Mouse (Mus musculus) splenic B cell, adult 2 months (primary cell): ENCODE results near the gene Crim1.

ENCODE experiments used
- DNase-seq: peaks from one replicate; pipeline ENCODE4 v3.0.0-alpha.2; 2011; ENCODE audit warnings: low read depth, low spot score
- H3K27me3 ChIP-seq: 2 replicates; pipeline ENCODE4 v1.6.1; 2012; ENCODE audit warnings: mild to moderate bottlenecking, low read length, moderate library complexity, mixed read lengths; ENCODE audit not compliant: control insufficient read depth, poor library complexity, insufficient read depth, severe bottlenecking
- H3K36me3 ChIP-seq: 2 replicates; pipeline ENCODE4 v1.6.1; 2012; ENCODE audit warnings: mild to moderate bottlenecking, low read length, moderate library complexity, mixed read lengths; ENCODE audit not compliant: control insufficient read depth, poor library complexity, insufficient read depth, severe bottlenecking

The Crim1 gene

DNA sequence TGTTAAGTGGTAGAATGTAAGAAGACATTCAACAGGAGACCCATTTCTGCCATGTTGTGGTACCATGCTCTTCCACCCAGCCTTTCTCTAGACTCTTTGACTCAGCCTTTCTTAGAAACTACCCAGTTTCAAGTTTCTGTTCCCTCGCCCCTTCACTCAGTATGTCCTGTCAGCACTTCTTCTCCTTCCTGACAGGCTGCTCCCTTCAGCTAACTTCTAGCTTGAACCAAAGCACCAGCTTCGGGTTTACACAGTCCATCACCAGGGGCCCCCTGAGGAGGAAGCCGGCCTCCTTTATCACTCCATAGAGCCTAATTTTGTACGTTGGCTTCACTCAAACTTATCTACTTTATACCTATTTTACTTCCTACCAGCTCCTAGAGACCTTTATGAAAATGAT lies 219.2 kb downstream of the Crim1 start:
- DNase-seq = no peak
- H3K27me3 ChIP-seq = no peaks in the 10 kb centered on the region
- H3K36me3 ChIP-seq = no peaks in the 10 kb centered on the region

DNA sequence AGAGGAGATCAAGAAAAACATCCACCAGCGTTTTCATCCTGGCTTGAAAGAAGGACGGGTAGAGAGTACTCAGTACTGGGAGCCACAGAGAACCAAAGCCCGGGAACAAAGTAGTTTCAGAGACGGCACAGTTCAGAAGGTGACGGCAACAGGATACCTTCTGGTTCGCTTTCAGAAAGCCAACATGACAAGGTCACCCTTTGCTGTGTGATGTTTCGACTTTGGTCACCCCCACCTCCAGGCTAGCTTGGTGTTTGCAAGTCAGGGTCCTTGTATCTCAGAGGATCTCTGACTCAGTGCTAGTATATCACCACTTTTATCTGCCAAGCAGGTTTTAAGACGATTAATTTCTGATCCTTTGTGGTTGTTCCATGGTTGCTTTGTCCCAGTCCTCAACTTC lies 225.0 kb downstream of the Crim1 start:
- DNase-seq = no peak
- no peaks in the 10 kb centered on the region for H3K27me3 ChIP-seq
- no peaks in the 10 kb centered on the region for H3K36me3 ChIP-seq
